Mouse (Mus musculus): ENCODE data around the gene Gm6760. TPM values are rescaled to one million over a fixed set of nuclear protein-coding genes. Genes with fewer than 3 reads are reported as not detected.

Gm6760 gene
- not detected for polyA plus RNA-seq (2017; shearing (Covaris generic))

GRCm38 (mm10) chrX:64152098-64152497, at the start of gene Gm6760:
Gene Gm6760 (minus strand): TSS chrX:64152198.

GRCm38 (mm10) chrX:64173248-64173647, 21.2 kb upstream of the Gm6760 start, which contains the start of gene 3830417A13Rik:
Gene 3830417A13Rik (plus strand): TSS chrX:64173548.

Other genes starting within 250 kb of the Gm6760 start
- under 1 TPM in 1 of 2 experiments, not detected in 1; 0.50 TPM for gene 3830417A13Rik, start 21.4 kb upstream of the Gm6760 start, polyA plus RNA-seq (2017; shearing (Covaris generic))
- not detected for gene Slitrk4, start 124.8 kb upstream of the Gm6760 start, polyA plus RNA-seq (2017; shearing (Covaris generic))